Mouse (Mus musculus): ENCODE measurements at regions not wholly inside any gene's neighbourhood (a gene's known extent, or its start where the extent isn't known, plus 50 kb on each side); places are given as distances from the start of the nearest gene placed in this dataset.

GRCm38 (mm10) chr13:101153760-101154159 is 320.5 kb upstream of the Slc30a5 start:
- no peak for ATAC-seq (replicated peaks; ENCODE audit: poor library complexity)

- no peak for ATAC-seq (replicated peaks; ENCODE audit: poor library complexity)
Observed at GRCm38 (mm10) chr13:101142761-101143160, 309.5 kb upstream of the Slc30a5 start.

DNA sequence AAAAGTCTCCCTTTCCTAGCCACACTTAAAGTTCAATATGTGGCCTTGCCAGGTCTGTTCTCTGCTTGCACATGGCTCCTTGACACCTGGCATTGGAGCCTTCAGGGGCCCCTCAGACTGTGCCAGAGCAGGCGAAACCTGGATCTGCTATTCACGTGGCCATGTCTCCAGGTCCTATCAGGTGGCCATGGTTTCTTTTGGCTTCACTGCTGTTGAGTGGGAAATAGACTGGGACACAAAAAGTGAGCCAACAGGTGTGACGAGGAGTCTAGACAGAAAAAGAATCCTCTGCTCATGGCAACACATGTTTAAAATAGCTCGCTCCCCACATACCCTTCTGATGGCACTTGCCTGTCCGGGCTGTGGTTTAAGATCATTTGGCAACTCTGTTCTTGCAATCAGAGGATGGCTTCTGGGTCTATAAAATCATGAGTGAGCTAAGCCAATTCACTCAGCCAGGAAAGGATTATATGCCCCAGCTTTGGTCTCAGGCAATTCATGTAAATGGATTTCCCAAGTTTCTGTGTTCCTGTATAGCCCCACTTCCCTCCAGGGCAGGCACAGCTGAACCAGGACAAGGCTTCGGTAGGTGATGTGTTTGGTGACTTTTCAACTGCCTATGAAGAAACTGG is 309.0 kb upstream of the Slc30a5 start:
- ATAC-seq (replicated peaks; ENCODE audit: poor library complexity): no peak

DNA sequence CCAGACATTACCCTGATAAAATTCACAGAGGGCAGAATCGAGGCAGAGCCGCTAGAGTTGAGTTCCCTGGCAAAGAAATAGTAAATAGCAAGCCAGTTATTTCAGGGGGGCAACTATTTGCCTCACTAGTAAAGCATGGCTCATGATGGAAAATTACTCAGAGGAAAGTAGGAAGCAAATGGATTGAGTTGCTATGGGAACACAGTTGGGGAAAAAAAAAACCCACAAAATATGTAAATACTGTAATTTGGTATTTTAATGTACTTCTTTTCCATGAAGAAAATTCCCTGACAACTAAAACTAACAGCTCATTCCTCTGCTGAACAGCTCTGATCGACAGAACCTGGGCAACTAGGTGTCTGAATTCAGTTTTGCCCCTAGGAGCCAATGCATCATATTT is 296.2 kb upstream of the Slc30a5 start:
- no peak for ATAC-seq (replicated peaks; ENCODE audit: poor library complexity)

DNA sequence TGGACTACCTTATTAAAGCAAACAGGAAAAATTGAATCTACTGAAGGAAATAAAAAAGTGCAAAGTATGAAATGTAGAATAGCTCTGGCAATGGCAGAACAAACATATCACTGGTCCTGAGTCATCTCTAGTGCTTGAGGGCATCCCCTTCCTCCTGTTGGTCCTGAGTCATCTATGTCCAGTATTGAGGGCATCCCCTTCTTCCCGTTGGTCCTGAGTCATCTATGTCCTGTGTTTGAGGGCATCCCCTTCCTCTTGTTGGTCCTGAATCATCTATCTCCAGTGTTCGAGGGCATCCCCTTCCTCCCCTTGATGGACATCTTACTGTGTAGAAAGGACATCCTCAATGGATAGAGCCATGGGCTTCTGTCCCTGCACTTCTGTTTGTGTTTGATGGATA is 294.6 kb upstream of the Slc30a5 start:
- no peak for ATAC-seq (replicated peaks; ENCODE audit: poor library complexity)

DNA sequence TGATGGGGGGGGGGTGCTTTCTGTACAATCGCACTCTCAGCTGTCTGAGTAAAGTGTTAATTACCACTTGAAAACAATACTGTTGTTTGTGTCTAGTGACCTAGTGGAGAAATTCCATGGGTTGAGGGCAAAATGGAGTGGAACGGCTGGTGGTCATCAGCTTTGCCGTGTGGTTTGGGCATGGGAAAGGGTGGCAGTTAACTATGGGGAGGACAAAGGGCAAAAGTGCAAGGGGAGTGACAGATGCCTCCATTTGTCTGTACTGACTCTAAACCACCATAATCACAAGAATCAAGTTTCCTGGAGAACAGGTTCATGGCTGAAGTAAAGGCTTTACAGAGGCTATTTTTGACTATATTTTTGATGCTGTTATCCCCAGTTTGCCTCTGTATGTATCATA is 294.0 kb upstream of the Slc30a5 start:
- no peak for ATAC-seq (replicated peaks; ENCODE audit: poor library complexity)

DNA sequence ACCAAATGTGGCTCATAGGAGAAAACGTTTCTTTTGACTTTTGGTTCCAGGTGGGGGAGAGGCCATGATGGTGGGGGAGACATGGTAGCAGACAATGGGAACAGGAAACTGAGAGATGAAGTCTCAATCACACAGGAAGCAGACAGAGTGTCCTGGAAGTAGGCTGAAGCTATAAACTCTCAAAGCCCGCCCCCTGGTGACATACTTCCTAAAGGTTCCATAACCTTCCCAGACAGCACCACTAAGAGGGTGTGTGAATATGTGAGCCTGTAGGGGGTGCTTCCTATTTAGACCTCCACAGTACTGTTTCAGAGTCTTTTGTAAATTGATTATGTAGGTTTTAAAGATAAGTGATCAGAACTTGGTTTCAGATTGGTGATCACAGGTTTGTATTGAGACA is 284.1 kb upstream of the Slc30a5 start:
- no peak for ATAC-seq (replicated peaks; ENCODE audit: poor library complexity)

DNA sequence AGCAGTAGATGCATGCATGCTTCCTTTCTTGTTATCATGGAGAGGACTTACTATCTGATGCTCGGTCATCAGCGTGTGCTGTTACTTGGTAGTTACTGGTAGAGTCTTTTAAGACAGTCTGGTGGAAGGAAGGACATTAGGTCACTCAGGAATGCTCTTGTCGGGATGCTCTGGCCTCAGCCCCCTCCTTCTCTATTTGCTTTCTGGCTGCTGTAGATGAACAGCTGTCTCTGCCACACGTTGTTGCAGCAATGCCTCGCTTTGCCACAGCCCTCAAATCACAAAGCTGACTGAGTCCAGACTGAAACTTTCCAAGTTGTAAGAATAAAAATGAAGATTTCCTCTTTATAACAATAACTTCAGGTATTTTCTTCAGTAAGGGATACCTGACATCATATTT is 282.1 kb upstream of the Slc30a5 start:
- ATAC-seq (replicated peaks; ENCODE audit: poor library complexity): no peak

DNA sequence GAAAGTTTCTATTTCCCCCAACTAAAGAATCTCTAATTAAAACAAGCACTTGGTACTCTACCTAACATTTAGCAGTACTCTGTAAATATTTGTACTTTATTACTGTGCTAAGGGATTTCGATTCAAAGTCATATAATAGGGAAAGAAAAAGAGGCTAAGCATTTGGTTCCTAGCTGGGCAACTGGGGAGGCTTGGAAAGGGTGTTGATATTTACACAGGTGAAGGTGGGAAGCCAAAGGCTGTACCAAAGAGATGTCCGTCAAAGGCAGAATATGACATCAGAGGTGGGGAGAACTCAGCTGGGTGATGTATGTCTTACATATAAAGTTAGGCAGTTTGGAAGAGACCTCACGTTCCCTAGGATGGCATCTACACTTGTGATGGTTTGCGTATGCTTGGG is 278.9 kb upstream of the Slc30a5 start:
- ATAC-seq (replicated peaks; ENCODE audit: poor library complexity): no peak

- ATAC-seq (replicated peaks; ENCODE audit: poor library complexity): no peak
Observed at GRCm38 (mm10) chr13:101111773-101112172, 278.5 kb upstream of the Slc30a5 start.

- no peak for ATAC-seq (replicated peaks; ENCODE audit: poor library complexity)
Observed at GRCm38 (mm10) chr13:101100621-101101020, 267.4 kb upstream of the Slc30a5 start.

GRCm38 (mm10) chr13:101096856-101097255 is 263.6 kb upstream of the Slc30a5 start:
- peak; percentile 65 for ATAC-seq (replicated peaks; ENCODE audit: poor library complexity)

GRCm38 (mm10) chr13:101096221-101096620 is 263.0 kb upstream of the Slc30a5 start:
- no peak for ATAC-seq (replicated peaks; ENCODE audit: poor library complexity)

DNA sequence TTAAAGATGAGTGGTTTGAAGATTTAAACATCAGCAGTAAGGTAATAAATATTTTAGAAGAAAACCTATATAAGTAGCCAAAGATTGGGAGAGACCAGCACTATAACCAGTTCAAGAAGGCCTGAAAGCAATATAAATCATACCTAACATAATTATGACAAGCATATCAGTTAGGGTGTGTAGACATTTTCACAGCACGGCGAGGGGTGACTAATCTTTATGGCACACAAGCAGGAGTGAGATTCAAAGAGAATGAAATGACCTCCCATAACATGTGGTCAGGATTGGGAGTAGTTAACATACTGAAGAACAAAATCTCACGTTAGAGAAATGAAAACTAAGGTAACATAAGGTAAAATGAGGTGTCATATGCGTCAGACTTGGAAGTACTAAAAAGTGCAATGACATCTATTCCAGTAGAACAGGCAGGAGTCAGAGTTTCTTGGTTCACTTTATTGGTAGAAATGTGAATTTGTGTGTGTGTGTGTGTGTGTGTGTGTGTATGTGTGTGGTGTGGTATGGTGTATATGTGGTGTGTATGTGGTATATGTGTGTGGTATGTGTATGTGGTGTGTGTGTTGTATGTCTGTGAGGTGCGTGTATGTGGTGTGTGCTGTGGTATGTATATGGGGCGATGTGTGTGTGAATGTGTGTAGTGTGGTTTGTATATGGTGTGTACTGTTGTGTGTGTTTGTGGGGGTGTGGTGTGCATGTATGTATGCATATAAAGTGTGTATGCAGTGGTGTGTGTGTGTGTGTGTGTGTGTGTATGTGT is 262.0 kb upstream of the Slc30a5 start:
- no peak for ATAC-seq (replicated peaks; ENCODE audit: poor library complexity)

- ATAC-seq (replicated peaks; ENCODE audit: poor library complexity): no peak
Observed at GRCm38 (mm10) chr13:101092743-101093131, 259.5 kb upstream of the Slc30a5 start.

GRCm38 (mm10) chr13:101092033-101092742 is 259.0 kb upstream of the Slc30a5 start:
- ATAC-seq (replicated peaks; ENCODE audit: poor library complexity): no peak

DNA sequence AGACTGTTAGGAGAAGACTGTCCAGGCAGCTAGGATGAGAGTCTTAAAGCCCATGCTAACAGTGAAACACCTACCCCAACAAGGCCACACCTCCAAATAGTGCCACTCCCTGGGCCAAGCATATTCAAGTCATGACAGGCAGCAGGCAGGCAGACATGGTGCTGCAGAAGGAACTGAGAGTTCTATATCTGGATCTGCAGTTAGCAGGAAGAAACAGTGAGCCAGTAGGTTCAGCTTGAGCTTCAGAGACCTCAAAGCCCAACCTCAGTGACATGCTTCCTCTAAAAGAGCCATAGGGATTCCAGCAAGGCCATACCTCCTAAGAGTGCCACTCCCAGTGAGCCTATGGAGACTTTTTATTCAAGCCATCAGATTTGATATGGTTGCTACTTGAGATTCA is 252.0 kb upstream of the Slc30a5 start:
- ATAC-seq (replicated peaks; ENCODE audit: poor library complexity): no peak

DNA sequence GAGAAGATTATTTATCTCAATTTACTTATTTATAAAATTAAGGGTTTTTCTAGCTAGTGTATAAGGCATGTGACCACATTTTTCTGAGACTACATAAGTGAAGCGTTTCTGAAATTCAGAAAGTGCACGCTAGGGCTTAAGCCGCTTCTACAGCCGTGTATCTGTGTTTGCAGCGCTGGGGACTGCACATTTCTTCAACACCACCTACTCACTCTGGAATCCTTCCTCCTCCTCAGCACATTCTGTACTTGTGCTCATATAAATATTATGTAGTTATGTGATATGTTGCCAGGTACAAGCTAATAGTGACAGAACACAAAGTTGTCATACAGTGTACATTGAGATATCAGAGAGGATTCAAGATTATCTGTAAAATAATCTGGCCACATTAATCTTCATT is 251.0 kb upstream of the Slc30a5 start:
- no peak for ATAC-seq (replicated peaks; ENCODE audit: poor library complexity)

GRCm38 (mm10) chr13:101083416-101083815 is 250.2 kb upstream of the Slc30a5 start:
- no peak for ATAC-seq (replicated peaks; ENCODE audit: poor library complexity)

DNA sequence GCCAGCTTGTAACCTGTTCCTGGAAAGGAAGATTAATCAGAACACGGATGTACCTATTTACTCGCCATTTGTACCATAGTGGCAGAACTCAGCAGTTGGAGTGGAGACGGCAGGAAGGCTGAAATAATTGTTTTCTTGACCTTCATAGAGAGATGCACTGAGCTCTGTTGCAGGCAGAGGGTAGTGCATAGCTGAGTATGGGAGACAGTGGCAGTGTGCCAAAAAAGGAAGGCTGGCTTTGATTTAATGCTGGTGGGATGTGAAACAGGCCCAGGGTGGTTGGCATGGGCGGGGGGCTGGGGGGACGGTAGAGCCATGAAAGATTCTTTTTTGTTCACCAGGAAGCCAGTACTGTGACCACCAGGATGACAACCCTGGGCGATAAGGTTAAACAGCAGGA is 235.3 kb upstream of the Slc30a5 start:
- ATAC-seq (replicated peaks; ENCODE audit: poor library complexity): no peak

- no peak for ATAC-seq (replicated peaks; ENCODE audit: poor library complexity)
Observed at GRCm38 (mm10) chr13:101062582-101062981, 229.4 kb upstream of the Slc30a5 start.
